Mouse (Mus musculus) kidney, postnatal 14 days (tissue): ENCODE results near the gene Nav2.

Source experiments
- DNase-seq: peaks from one replicate; pipeline ENCODE4 v3.0.0; 2022; ENCODE audit warnings: mixed read lengths

Nav2 gene

DNA sequence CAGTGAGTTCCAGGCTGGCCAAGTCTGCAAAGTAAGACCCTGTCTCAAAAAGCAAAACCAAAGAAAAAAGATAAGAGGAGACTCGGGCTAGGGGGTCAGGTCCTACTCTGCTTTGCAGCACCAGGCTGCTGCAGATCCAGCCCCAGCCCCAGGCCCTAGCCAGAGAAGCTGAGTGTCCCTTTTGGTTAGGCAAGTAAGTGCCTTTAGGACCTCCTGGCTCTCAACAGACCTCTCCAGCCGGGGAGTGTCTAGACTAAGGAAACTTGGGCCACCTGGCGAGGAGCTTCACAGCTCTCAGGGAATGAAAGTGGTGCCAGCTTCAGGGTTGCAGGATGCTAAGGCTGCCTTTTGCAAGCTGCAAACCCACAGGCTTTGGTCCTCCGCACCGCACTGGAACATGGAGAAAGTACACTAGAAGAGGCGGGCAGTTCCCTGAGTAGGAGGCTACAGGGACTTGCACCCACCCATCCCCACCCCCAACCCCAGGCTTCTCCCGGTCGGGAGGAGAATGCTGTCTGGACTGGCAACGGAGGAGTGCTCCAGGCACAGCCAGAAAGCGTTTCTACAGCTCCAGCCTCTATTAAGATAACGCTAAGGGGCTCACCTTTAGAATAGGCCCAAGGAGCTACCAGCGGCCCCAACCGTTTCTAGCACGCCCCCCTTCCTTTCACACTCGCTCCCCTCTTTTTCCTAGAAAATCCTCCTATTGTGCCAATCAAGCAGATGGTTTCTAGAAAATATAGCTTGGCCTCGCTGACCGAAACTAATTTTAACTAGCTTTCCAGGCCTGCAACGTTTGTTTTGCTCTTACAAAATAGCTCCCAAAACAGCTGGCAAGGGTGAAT lies 731.6 kb downstream of the Nav2 start:
- DNase-seq = no peak

DNA sequence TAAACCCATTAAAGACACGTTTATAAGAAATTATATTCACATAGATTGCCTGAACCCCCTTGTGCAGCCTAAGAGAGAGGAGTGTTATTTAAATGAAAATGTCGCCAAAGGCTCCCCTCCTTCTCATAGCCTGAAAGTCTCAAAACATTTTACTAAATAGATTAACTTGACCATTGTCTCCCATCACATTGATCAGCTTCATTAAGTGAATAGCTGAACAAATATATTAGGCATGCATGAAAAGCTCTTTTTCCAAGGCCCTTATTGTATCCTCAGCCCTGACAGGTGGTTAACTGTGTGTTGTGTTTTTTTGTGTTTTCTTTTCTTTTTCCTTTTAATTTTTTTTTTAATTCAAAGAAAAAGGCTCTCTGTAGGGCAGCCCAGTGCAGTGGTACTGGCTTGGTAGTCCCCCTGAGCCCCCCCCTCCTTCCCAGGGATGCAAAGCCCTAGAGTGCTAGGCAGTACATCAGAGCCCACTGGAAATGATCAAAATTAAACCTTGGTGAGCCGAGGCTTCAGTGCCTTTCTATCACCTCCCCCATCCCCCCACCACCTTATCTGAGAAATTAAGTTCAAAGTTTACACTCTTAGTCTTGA lies 732.3 kb downstream of the Nav2 start:
- no peak for DNase-seq
